Mouse (Mus musculus) neural tube, embryonic 12.5 days (tissue): ENCODE measurements at regions not wholly inside any gene's neighbourhood (a gene's known extent, or its start where the extent isn't known, plus 50 kb on each side); places are given as distances from the start of the nearest gene placed in this dataset.

Source experiments
- ATAC-seq: fragments of 200-750 bp; cut with Nextera tagmentation; 2 replicates; pipeline ENCODE4 v1.8.0; 2017; ENCODE audit warnings: low read depth, mild to moderate bottlenecking, moderate TSS enrichment, moderate library complexity; ENCODE audit not compliant: low FRiP score
- H3K27ac ChIP-seq: fragments of 300-500 bp; sonication (generic); 2 replicates; pipeline ENCODE4 v1.5.1; 2016
- H3K27me3 ChIP-seq: fragments of 300-500 bp; sonication (generic); replicated peaks from 2 replicates; pipeline ENCODE4 v1.6.1; 2016; ENCODE audit warnings: mild to moderate bottlenecking
- H3K36me3 ChIP-seq: fragments of 300-500 bp; sonication (generic); 2 replicates; pipeline ENCODE4 v1.6.1; 2016; ENCODE audit warnings: mild to moderate bottlenecking
- H3K4me1 ChIP-seq: fragments of 300-500 bp; sonication (generic); 2 replicates; pipeline ENCODE4 v1.6.1; 2016
- H3K4me2 ChIP-seq: fragments of 300-500 bp; sonication (generic); replicated peaks from 2 replicates; pipeline ENCODE4 v1.6.1; 2016; ENCODE audit warnings: mild to moderate bottlenecking
- H3K4me3 ChIP-seq: fragments of 300-500 bp; sonication (generic); 2 replicates; pipeline ENCODE4 v1.5.1; 2016
- H3K9ac ChIP-seq: fragments of 300-500 bp; sonication (generic); 2 replicates; pipeline ENCODE4 v1.6.1; 2016; ENCODE audit warnings: mild to moderate bottlenecking
- H3K9me3 ChIP-seq: fragments of 300-500 bp; sonication (generic); 2 replicates; pipeline ENCODE4 v1.6.1; 2016; ENCODE audit warnings: mild to moderate bottlenecking
- WGBS: fragments of 180-500 bp; shearing (Covaris S2); methylation state at CpG from one replicate; pipeline ENCODE4 v1.1.7; 2016; 5-methylcytosine and 5-hydroxymethylcytosine counted together

DNA sequence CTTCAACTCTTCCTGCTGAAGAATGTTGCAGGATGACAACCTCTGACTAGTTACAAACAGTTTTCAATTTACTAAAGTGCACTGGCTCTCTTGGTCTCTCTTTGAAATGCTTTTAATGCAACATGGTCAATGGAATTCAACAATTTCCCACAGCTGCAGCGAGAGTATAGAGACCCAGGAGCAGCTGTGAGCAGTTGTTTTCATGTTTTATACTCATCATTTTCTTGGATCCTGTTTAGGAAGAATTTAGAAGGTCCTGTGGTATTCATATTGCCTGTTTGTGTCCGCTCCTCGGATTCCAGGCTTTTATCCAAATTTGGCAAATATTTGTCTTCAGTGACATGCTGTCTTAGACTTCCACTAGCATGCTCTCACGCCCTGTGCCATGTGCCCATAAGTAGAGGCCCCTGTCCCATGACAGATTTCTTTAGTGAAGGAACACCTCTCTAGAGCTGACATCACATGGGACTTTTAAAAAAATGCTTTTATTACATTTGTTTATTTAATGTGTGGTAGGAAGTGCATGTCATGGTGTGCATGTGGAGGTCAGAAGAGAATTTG is 224.1 kb downstream of the C1d start:
- Histone ChIP-seq H3K9me3 (no peaks in the 10 kb centered on the region), H3K27ac (no peak overlapping the region), H3K27me3 (no peaks in the 10 kb centered on the region), H3K36me3 (no peaks in the 10 kb centered on the region), H3K4me2 (no peak overlapping the region), H3K9ac (no peak overlapping the region), H3K4me3 (no peak overlapping the region), H3K4me1 (no peaks in the 10 kb centered on the region)
- no peak for ATAC-seq
- 81% methylated on average over 4 of the region's 4 CpGs for WGBS

DNA sequence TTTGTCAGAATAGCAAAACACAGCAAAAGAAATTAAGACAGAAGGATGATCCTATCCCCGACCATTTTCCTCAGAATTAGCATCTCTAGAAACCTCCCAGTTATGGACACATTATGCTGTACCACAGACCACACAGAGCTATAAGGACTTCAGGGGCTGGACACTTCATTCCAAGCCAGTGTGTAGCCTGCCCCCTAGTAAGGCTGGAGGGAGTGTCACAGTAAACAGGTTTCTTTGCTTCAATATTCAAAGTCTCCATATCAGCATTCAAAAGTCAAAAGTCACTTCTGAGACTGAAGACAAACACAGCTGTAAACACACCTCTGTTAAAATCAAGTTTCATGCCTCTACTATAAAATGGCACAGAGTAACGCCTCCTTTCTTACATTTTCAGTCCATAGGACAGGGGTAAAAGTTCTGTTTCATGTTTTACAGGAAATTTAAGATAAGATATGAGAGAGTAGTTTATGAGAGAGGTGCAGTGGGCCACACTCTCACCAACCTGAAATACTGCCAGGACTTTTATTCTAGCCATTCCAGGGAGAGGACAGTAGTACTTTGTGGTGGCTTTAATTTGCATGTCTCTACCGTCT is 226.6 kb downstream of the C1d start:
- Histone ChIP-seq H3K4me2 (no peak overlapping the region), H3K27me3 (no peaks in the 10 kb centered on the region), H3K36me3 (no peaks in the 10 kb centered on the region), H3K9ac (no peak overlapping the region), H3K4me1 (no peaks in the 10 kb centered on the region), H3K27ac (no peak overlapping the region), H3K9me3 (no peaks in the 10 kb centered on the region), H3K4me3 (no peak overlapping the region)
- no peak for ATAC-seq
- 62% methylated on average over 3 of the region's 3 CpGs for WGBS

DNA sequence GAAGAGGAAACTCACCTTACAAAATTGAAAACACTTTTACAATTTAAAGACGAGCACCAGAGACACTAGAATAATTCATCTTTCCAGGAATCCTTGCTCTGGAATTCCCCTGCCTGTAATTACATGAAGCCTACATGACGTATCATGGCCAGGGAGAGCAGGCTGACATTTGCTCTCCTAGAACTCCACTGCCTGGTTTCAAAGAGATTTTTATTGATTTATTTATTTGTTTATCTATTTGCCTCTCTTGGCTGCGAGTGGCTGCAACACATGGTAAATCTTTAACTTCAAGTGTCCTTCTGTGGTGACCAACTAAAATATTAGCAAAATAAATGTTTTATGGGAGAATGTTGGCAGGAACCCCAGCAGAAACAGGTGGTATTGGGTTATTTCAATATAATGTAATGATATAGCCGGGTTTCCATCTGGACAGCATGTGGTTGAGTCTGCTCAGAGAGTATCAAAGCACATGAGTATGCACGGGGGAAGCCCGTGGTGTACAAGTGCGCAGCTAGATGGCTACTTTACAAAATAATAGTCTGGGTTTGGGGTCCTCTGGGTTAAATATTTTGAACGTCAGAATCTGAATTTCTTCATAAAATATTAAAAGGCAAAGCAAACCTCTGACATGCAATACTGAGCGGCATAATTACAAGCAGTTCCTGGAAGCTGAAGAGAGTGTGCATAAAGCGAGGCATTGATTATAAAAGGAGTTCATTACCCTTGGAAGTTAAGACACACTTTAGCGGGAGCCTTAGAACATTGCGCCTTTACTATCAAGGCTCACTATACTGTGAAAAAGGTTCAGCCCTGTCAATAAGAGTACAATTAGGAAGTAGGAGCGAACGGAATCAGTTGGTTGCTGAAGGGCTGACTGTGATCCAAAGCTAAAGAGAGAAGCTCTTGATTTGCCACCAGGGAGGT is 244.0 kb downstream of the C1d start:
- Histone ChIP-seq H3K27ac (no peak overlapping the region), H3K4me2 (no peak overlapping the region), H3K4me3 (no peak overlapping the region), H3K36me3 (no peaks in the 10 kb centered on the region), H3K27me3 (no peaks in the 10 kb centered on the region), H3K9me3 (no peaks in the 10 kb centered on the region), H3K9ac (no peak overlapping the region), H3K4me1 (no peaks in the 10 kb centered on the region)
- WGBS = 73% methylated on average over 14 of the region's 14 CpGs
- no peak for ATAC-seq

DNA sequence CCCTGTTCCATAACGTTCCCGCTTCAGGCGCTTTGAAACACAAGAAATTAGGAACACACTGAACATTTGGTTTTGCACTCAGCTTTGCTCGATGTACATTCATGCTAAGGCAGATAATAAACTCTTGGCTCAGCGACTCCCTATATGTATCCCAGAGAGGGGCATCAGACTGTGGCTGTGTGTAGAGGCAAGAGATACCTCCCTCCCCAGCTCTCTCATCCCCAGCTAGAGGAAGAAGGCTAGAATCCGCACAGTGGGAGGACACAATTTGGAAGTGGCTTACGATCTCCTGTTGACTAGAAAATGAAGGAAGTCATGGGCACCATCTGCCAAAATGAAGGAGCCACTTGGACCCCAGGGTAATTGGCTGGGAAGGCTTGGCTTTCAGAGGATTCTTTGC is 244.7 kb downstream of the C1d start:
- Histone ChIP-seq H3K4me3 (no peak overlapping the region), H3K36me3 (no peaks in the 10 kb centered on the region), H3K4me1 (no peaks in the 10 kb centered on the region), H3K27me3 (no peaks in the 10 kb centered on the region), H3K27ac (no peak overlapping the region), H3K9ac (no peak overlapping the region), H3K4me2 (no peak overlapping the region), H3K9me3 (no peaks in the 10 kb centered on the region)
- 89% methylated on average over 7 of the region's 7 CpGs for WGBS
- no peak for ATAC-seq

DNA sequence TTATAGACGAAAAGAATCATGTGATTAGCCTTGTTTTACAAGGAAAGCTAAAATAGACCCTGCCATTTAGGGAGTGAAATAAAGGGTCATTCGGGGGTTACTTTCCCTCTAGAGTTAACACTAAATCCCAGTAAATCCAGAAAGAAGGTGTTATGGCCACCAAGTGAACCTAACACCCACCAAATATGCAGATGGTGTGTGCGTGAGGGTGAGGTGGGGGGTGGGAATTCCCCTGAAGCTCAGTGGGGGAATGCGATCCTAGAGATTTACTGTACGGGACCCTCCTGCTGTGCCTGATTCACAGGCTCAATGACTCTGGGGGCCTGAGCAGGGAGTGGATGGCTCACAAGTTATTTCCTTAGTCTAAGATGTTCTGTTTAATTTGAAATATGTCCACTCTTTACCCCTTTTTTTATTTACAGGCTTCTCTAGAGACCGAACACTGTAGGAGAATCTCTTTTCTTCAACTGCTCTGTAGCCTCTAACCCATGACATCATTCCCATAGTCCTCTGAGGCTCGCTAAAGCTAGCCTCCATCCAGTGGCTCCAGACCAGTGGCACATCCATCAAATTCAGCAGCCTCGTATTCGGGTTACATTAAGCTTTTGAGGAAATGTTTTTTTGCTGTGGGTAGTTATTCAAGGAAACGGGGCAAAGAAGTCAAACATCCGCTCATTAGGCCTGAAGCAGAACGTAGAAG is 265.0 kb downstream of the C1d start:
- WGBS = 56% methylated on average over 12 of the region's 12 CpGs

DNA sequence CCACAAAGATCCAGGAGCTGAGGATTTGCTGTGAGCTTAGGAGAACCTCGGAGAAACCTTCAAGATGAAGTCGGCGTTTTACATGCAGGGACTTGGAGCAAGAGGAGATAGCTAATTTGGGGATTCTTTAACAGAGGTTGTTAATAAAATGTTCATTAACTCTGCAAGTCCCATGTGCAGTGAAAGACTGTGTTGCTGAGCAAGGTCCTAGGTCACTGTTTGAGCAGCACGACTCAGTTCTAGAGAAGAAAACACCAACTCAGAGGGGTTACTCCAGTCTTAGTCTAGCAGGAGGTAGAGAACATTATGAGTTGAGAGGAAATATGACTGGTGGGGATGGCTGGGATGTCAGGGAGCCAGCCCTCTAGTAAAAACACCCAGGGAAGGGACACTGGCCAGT is 265.9 kb downstream of the C1d start:
- WGBS = 89% methylated on average over 4 of the region's 4 CpGs
- Histone ChIP-seq H3K27ac (no peak overlapping the region), H3K9me3 (no peaks in the 10 kb centered on the region), H3K4me1 (peaks cover 8% of the 10 kb centered on the region; the same call in 1 of the 2 replicates), H3K9ac (no peak overlapping the region), H3K36me3 (no peaks in the 10 kb centered on the region), H3K27me3 (no peaks in the 10 kb centered on the region), H3K4me3 (no peak overlapping the region), H3K4me2 (no peak overlapping the region)
- no peak for ATAC-seq

More for the DNA sequence above, 265.0 kb downstream of the C1d start:
- H3K27ac ChIP-seq = no peak overlapping the region
- no peak overlapping the region for H3K9ac ChIP-seq
- no peaks in the 10 kb centered on the region for H3K36me3 ChIP-seq
- no peaks in the 10 kb centered on the region for H3K27me3 ChIP-seq
- ATAC-seq = peak; percentile 58; the same call in 1 of the 2 replicates
- peaks cover 8% of the 10 kb centered on the region; the same call in 1 of the 2 replicates for H3K4me1 ChIP-seq
- H3K9me3 ChIP-seq = no peaks in the 10 kb centered on the region
- H3K4me2 ChIP-seq = no peak overlapping the region
- H3K4me3 ChIP-seq = no peak overlapping the region

DNA sequence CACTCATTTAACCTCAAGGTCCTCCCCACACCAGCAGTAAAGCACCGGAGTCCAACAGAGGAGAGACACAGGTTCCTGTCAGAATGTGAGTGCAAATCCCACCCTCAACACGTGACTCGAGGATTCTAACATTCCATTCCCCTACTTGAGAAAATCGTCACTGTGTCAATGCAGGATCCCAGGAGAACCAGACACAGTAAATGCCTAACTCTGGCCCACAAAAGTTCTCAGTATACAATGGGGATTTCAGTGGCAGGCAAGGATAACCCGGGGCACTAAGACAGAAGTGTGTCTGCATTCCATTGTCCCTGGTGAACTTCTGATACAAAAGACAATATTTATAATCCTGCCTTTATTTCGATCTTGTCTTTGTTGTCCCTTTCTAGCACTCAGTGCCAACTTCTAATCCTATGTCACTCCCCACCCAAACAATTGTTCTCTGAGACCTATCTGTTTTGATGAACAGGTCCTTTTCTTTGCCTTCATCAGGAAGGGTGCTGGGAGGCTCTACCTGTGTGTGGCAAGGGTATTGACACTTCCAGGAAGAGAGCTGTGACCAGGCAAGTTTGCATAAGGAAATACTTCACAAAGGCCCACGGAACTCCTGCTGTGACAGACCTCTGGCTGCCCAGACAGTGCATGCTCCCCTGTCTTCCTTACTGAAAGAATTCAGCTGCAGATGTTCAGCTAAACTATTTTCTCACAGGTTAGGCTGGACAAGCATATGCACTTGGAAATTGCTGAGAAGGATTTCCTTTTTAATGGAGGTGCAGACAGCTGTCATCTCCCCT is 267.8 kb downstream of the C1d start:
- H3K36me3 ChIP-seq = no peaks in the 10 kb centered on the region
- no peak overlapping the region for H3K9ac ChIP-seq
- WGBS = 32% methylated on average over 7 of the region's 7 CpGs
- ATAC-seq = no peak
- H3K4me3 ChIP-seq = no peak overlapping the region
- no peaks in the 10 kb centered on the region for H3K9me3 ChIP-seq
- H3K4me2 ChIP-seq = no peak overlapping the region
- H3K27ac ChIP-seq = no peak overlapping the region
- no peaks in the 10 kb centered on the region for H3K27me3 ChIP-seq
- H3K4me1 ChIP-seq = peaks cover 8% of the 10 kb centered on the region; the same call in 1 of the 2 replicates

DNA sequence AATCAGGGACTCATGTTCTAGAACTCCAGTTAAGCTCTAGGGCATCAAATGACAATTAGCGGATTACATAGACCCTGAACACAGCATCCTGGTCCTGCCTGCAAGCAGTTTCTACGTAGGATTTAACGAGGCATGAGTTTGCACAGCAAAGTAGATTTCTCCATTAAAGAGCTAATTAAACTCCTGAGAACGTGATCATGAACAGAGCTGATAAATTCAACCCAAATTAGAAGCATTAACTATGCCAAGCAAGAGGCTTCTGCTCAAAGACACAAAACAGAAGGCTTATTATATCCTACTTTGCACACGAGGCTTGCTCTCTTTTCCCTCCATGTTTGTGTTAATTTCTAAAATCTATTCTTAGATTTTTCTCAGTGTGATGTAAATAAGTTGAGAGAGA is 269.1 kb downstream of the C1d start:
- no peaks in the 10 kb centered on the region for H3K36me3 ChIP-seq
- no peak for ATAC-seq
- WGBS = 74% methylated on average over 5 of the region's 5 CpGs

DNA sequence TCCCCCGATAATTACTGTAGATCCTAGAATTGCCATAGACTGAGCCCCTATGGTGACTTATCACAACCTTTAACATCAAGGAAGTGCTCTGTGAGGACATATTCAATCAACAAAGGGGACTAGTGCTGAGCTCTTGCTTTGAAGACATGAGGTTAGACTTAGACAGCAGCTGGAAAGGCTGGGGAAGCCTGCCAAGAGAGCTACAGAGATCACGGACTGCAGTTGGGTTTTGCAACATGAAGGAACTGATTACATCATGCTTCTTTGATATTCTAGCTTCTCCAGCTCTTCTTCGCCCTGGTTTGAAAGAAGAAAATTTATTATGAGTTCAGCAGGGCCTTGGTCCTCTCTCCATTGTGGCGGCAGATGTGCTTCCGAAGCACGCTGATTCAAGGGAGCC is 271.2 kb downstream of the C1d start:
- H3K27ac ChIP-seq = no peak overlapping the region
- 88% methylated on average over 6 of the region's 6 CpGs for WGBS
- H3K4me3 ChIP-seq = no peak overlapping the region
- H3K27me3 ChIP-seq = no peaks in the 10 kb centered on the region
- no peaks in the 10 kb centered on the region for H3K9me3 ChIP-seq
- no peak for ATAC-seq
- no peak overlapping the region for H3K9ac ChIP-seq
- H3K4me2 ChIP-seq = no peak overlapping the region
- peaks cover 8% of the 10 kb centered on the region; the same call in 1 of the 2 replicates for H3K4me1 ChIP-seq
- no peaks in the 10 kb centered on the region for H3K36me3 ChIP-seq

More for the DNA sequence above, 269.1 kb downstream of the C1d start:
- H3K9me3 ChIP-seq = no peaks in the 10 kb centered on the region
- no peak overlapping the region for H3K4me2 ChIP-seq
- H3K4me3 ChIP-seq = no peak overlapping the region
- no peak overlapping the region for H3K9ac ChIP-seq
- peaks cover 8% of the 10 kb centered on the region; the same call in 1 of the 2 replicates for H3K4me1 ChIP-seq
- no peak overlapping the region for H3K27ac ChIP-seq
- H3K27me3 ChIP-seq = no peaks in the 10 kb centered on the region

DNA sequence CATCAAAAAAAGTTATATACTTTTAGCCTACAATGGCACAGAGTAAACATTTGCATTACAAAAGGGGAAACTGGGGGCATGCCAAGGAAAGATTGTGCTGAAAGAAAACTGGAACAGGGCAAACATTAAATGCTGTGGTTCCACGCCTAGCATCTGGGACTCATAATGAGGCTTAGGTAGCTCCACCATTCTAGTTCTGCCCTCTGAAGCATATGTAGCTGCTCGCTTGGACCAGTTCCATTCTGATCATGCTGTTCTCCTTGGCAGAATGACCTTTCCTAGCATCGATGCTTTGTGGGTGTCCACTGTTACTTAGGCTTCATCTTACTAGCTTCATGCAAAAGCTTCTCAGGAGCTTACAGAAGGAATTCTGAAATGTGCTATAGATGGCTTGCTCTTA is 276.3 kb downstream of the C1d start:
- Histone ChIP-seq H3K9ac (no peak overlapping the region), H3K4me2 (no peak overlapping the region), H3K4me1 (no peaks in the 10 kb centered on the region), H3K27ac (no peak overlapping the region), H3K36me3 (no peaks in the 10 kb centered on the region), H3K27me3 (no peaks in the 10 kb centered on the region), H3K9me3 (no peaks in the 10 kb centered on the region), H3K4me3 (no peak overlapping the region)
- no peak for ATAC-seq
- WGBS = 85% methylated on average over 3 of the region's 3 CpGs

DNA sequence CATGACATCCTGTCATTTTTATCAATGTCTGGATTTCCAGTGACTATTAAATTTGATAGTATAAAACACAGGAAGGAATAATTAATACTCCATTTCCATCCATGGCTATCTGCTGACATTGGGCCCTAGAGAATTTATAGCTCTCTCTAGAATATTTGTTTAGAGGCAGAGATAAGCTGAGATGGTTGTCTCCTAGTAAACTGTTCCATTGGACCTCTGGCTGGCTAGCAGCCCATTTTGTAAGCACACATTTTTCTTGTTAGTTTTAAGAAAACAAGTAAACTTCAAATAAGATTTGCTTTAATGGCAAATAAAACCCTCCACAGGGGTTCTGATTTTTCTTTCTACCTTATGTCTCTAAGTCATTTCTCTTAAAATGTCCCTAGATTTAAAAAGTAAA is 288.9 kb downstream of the C1d start:
- Histone ChIP-seq H3K27ac (no peak overlapping the region), H3K4me3 (no peak overlapping the region), H3K36me3 (no peaks in the 10 kb centered on the region), H3K27me3 (no peaks in the 10 kb centered on the region), H3K9me3 (no peaks in the 10 kb centered on the region), H3K4me2 (no peak overlapping the region), H3K4me1 (no peaks in the 10 kb centered on the region), H3K9ac (no peak overlapping the region)
- no peak for ATAC-seq
